Mouse (Mus musculus) splenic B cell, adult 2 months (primary cell): ENCODE results near the gene Zfp462.
"Not testable (repeated sequence)": the region's sequence is repeated elsewhere in the genome, so short reads cannot be mapped to it uniquely, and the experiment has no call there.

Experiments used
- DNase-seq: peaks from one replicate; pipeline ENCODE4 v3.0.0-alpha.2; 2011; ENCODE audit warnings: low read depth, low spot score
- H3K27me3 ChIP-seq: 2 replicates; pipeline ENCODE4 v1.6.1; 2012; ENCODE audit warnings: mild to moderate bottlenecking, low read length, moderate library complexity, mixed read lengths; ENCODE audit not compliant: control insufficient read depth, poor library complexity, insufficient read depth, severe bottlenecking
- H3K36me3 ChIP-seq: 2 replicates; pipeline ENCODE4 v1.6.1; 2012; ENCODE audit warnings: mild to moderate bottlenecking, low read length, moderate library complexity, mixed read lengths; ENCODE audit not compliant: control insufficient read depth, poor library complexity, insufficient read depth, severe bottlenecking

Zfp462 gene

GRCm38 (mm10) chr4:54944921-54945430 lies at the start of gene Zfp462:
Gene Zfp462 (plus strand): TSS chr4:54945048.
- Histone ChIP-seq H3K36me3 (no peaks in the 10 kb centered on the region), H3K27me3 (no peaks in the 10 kb centered on the region)
- no peak for DNase-seq

- H3K27me3 ChIP-seq, result no peaks in the 10 kb centered on the region
- no peaks in the 10 kb centered on the region for H3K36me3 ChIP-seq
- DNase-seq, result no peak
Observed at GRCm38 (mm10) chr4:54896017-54896416, 48.8 kb upstream of the Zfp462 start.

- no peak for DNase-seq
- Histone ChIP-seq H3K27me3 (no peaks in the 10 kb centered on the region), H3K36me3 (no peaks in the 10 kb centered on the region)
Observed at GRCm38 (mm10) chr4:54904641-54905040, 40.2 kb upstream of the Zfp462 start.

GRCm38 (mm10) chr4:54905399-54905953 lies 39.4 kb upstream of the Zfp462 start:
- DNase-seq, result no peak
- Histone ChIP-seq H3K36me3 (no peaks in the 10 kb centered on the region), H3K27me3 (no peaks in the 10 kb centered on the region)

- no peaks in the 10 kb centered on the region for H3K36me3 ChIP-seq
- no peaks in the 10 kb centered on the region for H3K27me3 ChIP-seq
- no peak for DNase-seq
Observed at GRCm38 (mm10) chr4:54910300-54910699, 34.5 kb upstream of the Zfp462 start.

GRCm38 (mm10) chr4:54918276-54918675 lies 26.6 kb upstream of the Zfp462 start:
- no peak for DNase-seq
- Histone ChIP-seq H3K27me3 (no peaks in the 10 kb centered on the region), H3K36me3 (no peaks in the 10 kb centered on the region)

GRCm38 (mm10) chr4:54923386-54923785 lies 21.5 kb upstream of the Zfp462 start:
- no peak for DNase-seq
- Histone ChIP-seq H3K27me3 (no peaks in the 10 kb centered on the region), H3K36me3 (no peaks in the 10 kb centered on the region)

- H3K36me3 ChIP-seq, result no peaks in the 10 kb centered on the region
Observed at GRCm38 (mm10) chr4:54924306-54924705, 20.5 kb upstream of the Zfp462 start.

GRCm38 (mm10) chr4:54926456-54926855 lies 18.4 kb upstream of the Zfp462 start:
- H3K27me3 ChIP-seq, DNase-seq, H3K36me3 ChIP-seq: not testable (repeated sequence)

More at GRCm38 (mm10) chr4:54924306-54924705, 20.5 kb upstream of the Zfp462 start:
- no peak for DNase-seq
- no peaks in the 10 kb centered on the region for H3K27me3 ChIP-seq

- not testable (repeated sequence) for H3K36me3 ChIP-seq, DNase-seq, H3K27me3 ChIP-seq
Observed at GRCm38 (mm10) chr4:54927321-54928062, 17.4 kb upstream of the Zfp462 start.

GRCm38 (mm10) chr4:54929686-54930085 lies 15.2 kb upstream of the Zfp462 start:
- no peak for DNase-seq
- no peaks in the 10 kb centered on the region for H3K36me3 ChIP-seq
- no peaks in the 10 kb centered on the region for H3K27me3 ChIP-seq

GRCm38 (mm10) chr4:54932668-54933067 lies 12.2 kb upstream of the Zfp462 start:
- no peak for DNase-seq
- Histone ChIP-seq H3K36me3 (no peaks in the 10 kb centered on the region), H3K27me3 (no peaks in the 10 kb centered on the region)

- no peak for DNase-seq
- no peaks in the 10 kb centered on the region for H3K36me3 ChIP-seq
- no peaks in the 10 kb centered on the region for H3K27me3 ChIP-seq
Observed at GRCm38 (mm10) chr4:54937161-54937560, 7.7 kb upstream of the Zfp462 start.

GRCm38 (mm10) chr4:54945603-54946445 lies 976 bp downstream of the Zfp462 start:
- Histone ChIP-seq H3K27me3 (no peaks in the 10 kb centered on the region), H3K36me3 (no peaks in the 10 kb centered on the region)
- DNase-seq, result no peak

GRCm38 (mm10) chr4:54946662-54947055 lies 1.8 kb downstream of the Zfp462 start:
- DNase-seq, result no peak
- H3K27me3 ChIP-seq, result no peaks in the 10 kb centered on the region
- no peaks in the 10 kb centered on the region for H3K36me3 ChIP-seq
